Mouse (Mus musculus): ENCODE measurements around the gene Adamts1. TPM values are rescaled to one million over a fixed set of nuclear protein-coding genes. Genes with fewer than 3 reads are reported as not detected.

Adamts1 gene
- polyA plus RNA-seq, 3 experiments from 2014 or later = not detected

- no peak for ATAC-seq
Observed at GRCm38 (mm10) chr16:85765167-85765566, 37.7 kb downstream of the Adamts1 start.

GRCm38 (mm10) chr16:85762052-85762665, 40.8 kb downstream of the Adamts1 start:
- ATAC-seq = no peak

- ATAC-seq = no peak
Observed at GRCm38 (mm10) chr16:85760961-85761580, 41.8 kb downstream of the Adamts1 start.

- ATAC-seq = no peak
Observed at GRCm38 (mm10) chr16:85756101-85756819, 46.7 kb downstream of the Adamts1 start.

GRCm38 (mm10) chr16:85749335-85749734, 53.6 kb downstream of the Adamts1 start:
- no peak for ATAC-seq

- ATAC-seq = no peak
Observed at GRCm38 (mm10) chr16:85747589-85748360, 55.1 kb downstream of the Adamts1 start.

GRCm38 (mm10) chr16:85746386-85746785, 56.5 kb downstream of the Adamts1 start:
- no peak for ATAC-seq

Other genes starting within 250 kb of the Adamts1 start
- gene Cyyr1, start 249.7 kb downstream of the Adamts1 start, polyA plus RNA-seq (2017; shearing (Covaris generic)) = under 1 TPM in 2 of 3 experiments, not detected in 1; 0.13 to 0.18 TPM
- under 1 TPM in 2 of 3 experiments, not detected in 1; 0.03 to 0.04 TPM for gene Adamts5, start 98.7 kb upstream of the Adamts1 start, polyA plus RNA-seq (2017; shearing (Covaris generic))